Mouse (Mus musculus) forebrain, embryonic 15.5 days (tissue): Measurements from ENCODE around the gene Ier2. TPM values are rescaled to one million over a fixed set of nuclear protein-coding genes. Genes with fewer than 3 reads are reported as not detected.

Source experiments
- ATAC-seq: fragments of 200-750 bp; cut with Nextera tagmentation; replicated peaks from 2 replicates; pipeline ENCODE4 v1.8.0; 2017; ENCODE audit warnings: mild to moderate bottlenecking, moderate TSS enrichment, moderate library complexity
- H3K27ac ChIP-seq: fragments of 300-500 bp; sonication (generic); replicated peaks from 2 replicates; pipeline ENCODE4 v1.5.1; 2015; ENCODE audit warnings: mild to moderate bottlenecking, inconsistent platforms
- H3K27me3 ChIP-seq: fragments of 300-500 bp; sonication (generic); 2 replicates; pipeline ENCODE4 v1.6.1; 2015; ENCODE audit warnings: inconsistent platforms
- H3K36me3 ChIP-seq: fragments of 300-500 bp; sonication (generic); 2 replicates; pipeline ENCODE4 v1.6.1; 2015; ENCODE audit warnings: mild to moderate bottlenecking, inconsistent platforms
- H3K4me1 ChIP-seq: fragments of 300-500 bp; sonication (generic); 2 replicates; pipeline ENCODE4 v1.6.1; 2015; ENCODE audit warnings: inconsistent platforms
- H3K4me2 ChIP-seq: fragments of 300-500 bp; sonication (generic); replicated peaks from 2 replicates; pipeline ENCODE4 v1.6.1; 2015; ENCODE audit warnings: mild to moderate bottlenecking, inconsistent platforms
- H3K4me3 ChIP-seq: fragments of 300-500 bp; sonication (generic); 2 replicates; pipeline ENCODE4 v1.5.1; 2015; ENCODE audit warnings: mild to moderate bottlenecking, inconsistent platforms
- H3K9ac ChIP-seq: fragments of 300-500 bp; sonication (generic); replicated peaks from 2 replicates; pipeline ENCODE4 v1.6.1; 2015; ENCODE audit warnings: mild to moderate bottlenecking, inconsistent platforms
- H3K9me3 ChIP-seq: fragments of 300-500 bp; sonication (generic); 2 replicates; pipeline ENCODE4 v1.6.1; 2016; ENCODE audit warnings: inconsistent platforms
- WGBS: fragments of 180-500 bp; shearing (Covaris S2); methylation state at CpG from one replicate; pipeline ENCODE4 v1.1.7; 2015; ENCODE audit warnings: mixed read lengths; 5-methylcytosine and 5-hydroxymethylcytosine counted together
- polyA plus RNA-seq: library from polyadenylated mRNA; unstranded; fragments of >200 nt; fragmentation: Nextera tagmentation; extraction: Ambion mirVana; gene quantifications from 2 replicates; pipeline ENCODE4 v1.2.1, GENCODE M21; 2015

Ier2 gene
- 26.0 and 33.4 TPM in 2 replicates for polyA plus RNA-seq

DNA sequence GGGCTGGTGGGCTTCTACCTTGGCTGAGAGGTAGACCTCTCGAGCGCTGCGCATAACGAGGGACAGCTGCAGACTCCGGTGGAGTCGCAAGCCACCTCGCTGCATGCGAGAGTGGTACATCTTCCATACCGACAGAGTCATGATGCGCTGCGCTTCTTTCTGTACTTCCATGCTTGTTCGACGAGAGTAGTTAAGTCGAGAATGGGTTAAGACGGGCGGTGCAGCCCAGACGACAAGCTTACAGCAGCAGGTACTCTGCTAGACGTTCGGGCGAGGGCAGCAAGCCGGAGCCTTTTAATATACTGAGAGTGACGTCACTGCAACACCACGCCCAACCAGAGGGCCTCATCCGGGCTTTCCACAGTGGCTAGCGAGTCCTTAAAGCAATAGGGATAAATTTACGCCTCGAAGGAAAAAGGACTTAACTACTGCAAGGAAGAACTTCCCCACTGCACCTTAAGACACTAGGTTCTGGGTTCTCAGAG lies at the start of gene Ier2:
Gene Ier2, minus strand, starts transcription at position 272 of the 485 bp plus-strand sequence.
- under 1% methylated on average over 27 of the region's 27 CpGs for WGBS
- Histone ChIP-seq H3K9ac (peak within 1 kb of the TSS; percentile 74), H3K4me2 (peak within 1 kb of the TSS; percentile 89), H3K27me3 (no peaks in the 10 kb centered on the region), H3K9me3 (no peaks in the 10 kb centered on the region), H3K27ac (peak within 1 kb of the TSS; percentile 91), H3K36me3 (no peaks in the 10 kb centered on the region), H3K4me3 (peak within 1 kb of the TSS; percentile 70), H3K4me1 (peaks cover 50% of the 10 kb centered on the region)
- peak; percentile 84 for ATAC-seq

DNA sequence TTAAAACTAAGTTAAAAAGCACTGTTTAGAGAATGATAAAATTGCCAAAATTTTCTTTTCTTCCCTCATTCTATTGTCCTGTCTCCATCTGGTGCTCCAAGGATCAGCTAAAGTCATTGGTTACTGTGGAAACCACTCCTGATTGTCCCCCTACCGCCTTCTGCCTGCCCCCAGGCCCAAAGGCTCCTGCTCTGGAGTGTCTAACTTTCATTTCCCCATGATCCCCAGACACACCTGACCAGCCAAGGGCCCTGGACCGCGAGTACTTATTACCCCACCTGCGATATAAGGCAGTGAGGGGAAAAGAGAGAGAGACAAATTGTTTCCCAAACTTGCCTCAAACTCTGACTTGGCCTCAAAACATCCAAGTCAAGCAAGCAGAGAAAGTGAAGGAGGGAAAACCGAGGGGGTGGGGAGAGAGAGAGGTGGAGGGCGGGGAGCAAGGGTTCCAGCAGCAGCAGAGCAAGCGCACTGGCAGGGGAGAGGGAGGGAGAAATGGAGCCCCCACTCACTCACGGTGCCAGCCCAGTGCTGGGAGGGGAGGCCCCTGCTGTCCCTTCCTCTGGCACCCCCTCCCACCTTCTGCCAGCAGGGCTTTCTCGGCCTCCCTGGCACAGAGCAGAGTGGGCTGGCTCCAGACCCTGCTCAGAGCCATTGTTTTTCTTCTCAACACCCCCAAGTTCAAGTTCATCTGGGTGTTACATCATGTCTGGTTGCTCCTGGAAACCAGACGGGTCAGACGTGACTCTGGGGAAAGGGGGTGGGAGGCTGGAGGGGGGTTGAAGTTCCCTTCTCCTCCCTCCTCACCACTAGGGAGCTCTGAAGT lies 49.5 kb upstream of the Ier2 start:
- Histone ChIP-seq H3K4me1 (peaks cover 90% of the 10 kb centered on the region), H3K9ac (peak overlapping the region; percentile 31), H3K36me3 (no peaks in the 10 kb centered on the region), H3K27ac (peak overlapping the region; percentile 94), H3K27me3 (peaks cover 5% of the 10 kb centered on the region; the same call in 1 of the 2 replicates), H3K9me3 (no peaks in the 10 kb centered on the region), H3K4me3 (no peak overlapping the region), H3K4me2 (no peak overlapping the region)
- peak; percentile 81 for ATAC-seq
- WGBS, result 7% methylated on average over 9 of the region's 11 CpGs

DNA sequence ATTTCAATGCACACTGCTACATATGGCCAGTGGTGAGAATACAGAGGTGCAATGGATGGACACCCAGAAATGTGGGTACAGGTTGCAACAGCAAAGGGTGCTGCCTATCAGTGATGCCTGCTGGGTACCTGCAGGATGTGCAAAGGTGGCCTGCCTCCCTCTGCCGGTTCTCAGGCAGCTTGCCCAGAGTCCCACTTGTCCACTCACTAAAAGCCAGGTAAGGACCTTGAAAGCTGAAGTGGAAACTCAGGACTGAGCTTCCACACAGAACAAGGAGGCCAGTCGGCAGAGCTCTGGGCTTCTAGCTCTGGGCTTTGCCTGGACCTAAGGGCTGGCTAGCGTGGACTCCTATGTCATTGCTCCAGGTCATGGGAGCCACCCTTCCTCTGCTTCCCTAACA lies 48.7 kb upstream of the Ier2 start:
- no peak for ATAC-seq
- WGBS, result 27% methylated on average over 3 of the region's 3 CpGs
- H3K27ac ChIP-seq, result peak overlapping the region; percentile 94
- no peaks in the 10 kb centered on the region for H3K36me3 ChIP-seq
- H3K4me3 ChIP-seq, result no peak overlapping the region
- peak overlapping the region; percentile 31 for H3K9ac ChIP-seq
- no peaks in the 10 kb centered on the region for H3K9me3 ChIP-seq
- H3K4me1 ChIP-seq, result peaks cover 91% of the 10 kb centered on the region
- H3K4me2 ChIP-seq, result no peak overlapping the region; the same call in 1 of the 2 replicates
- H3K27me3 ChIP-seq, result peaks cover 5% of the 10 kb centered on the region; the same call in 1 of the 2 replicates

DNA sequence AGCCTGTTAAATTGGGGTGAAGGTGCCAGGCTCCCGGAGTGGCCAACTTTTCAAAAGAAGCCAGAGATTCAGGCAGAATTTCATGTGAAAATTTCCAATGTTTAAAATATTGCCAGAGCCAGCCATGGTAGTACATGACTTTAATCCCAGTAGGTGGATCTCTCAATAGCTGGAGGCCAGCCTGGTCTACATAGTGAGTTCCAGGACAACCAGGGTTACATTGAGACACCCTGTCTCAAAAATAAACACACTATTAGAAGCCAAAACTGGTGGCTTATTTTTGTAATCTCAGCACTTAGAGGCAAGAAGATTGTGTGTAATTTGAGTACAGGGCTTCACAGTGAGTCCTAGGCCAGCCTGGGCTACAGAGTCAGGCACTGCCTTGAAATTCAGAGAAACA lies 47.3 kb upstream of the Ier2 start:
- no peak overlapping the region for H3K4me2 ChIP-seq
- WGBS, result 82% methylated on average over 1 of the region's 1 CpGs
- peak overlapping the region; percentile 94 for H3K27ac ChIP-seq
- no peaks in the 10 kb centered on the region for H3K9me3 ChIP-seq
- H3K27me3 ChIP-seq, result peaks cover 5% of the 10 kb centered on the region; the same call in 1 of the 2 replicates
- no peaks in the 10 kb centered on the region for H3K36me3 ChIP-seq
- ATAC-seq, result no peak
- H3K4me1 ChIP-seq, result peaks cover 89% of the 10 kb centered on the region
- no peak overlapping the region for H3K4me3 ChIP-seq
- no peak overlapping the region; the same call in 1 of the 2 replicates for H3K9ac ChIP-seq

DNA sequence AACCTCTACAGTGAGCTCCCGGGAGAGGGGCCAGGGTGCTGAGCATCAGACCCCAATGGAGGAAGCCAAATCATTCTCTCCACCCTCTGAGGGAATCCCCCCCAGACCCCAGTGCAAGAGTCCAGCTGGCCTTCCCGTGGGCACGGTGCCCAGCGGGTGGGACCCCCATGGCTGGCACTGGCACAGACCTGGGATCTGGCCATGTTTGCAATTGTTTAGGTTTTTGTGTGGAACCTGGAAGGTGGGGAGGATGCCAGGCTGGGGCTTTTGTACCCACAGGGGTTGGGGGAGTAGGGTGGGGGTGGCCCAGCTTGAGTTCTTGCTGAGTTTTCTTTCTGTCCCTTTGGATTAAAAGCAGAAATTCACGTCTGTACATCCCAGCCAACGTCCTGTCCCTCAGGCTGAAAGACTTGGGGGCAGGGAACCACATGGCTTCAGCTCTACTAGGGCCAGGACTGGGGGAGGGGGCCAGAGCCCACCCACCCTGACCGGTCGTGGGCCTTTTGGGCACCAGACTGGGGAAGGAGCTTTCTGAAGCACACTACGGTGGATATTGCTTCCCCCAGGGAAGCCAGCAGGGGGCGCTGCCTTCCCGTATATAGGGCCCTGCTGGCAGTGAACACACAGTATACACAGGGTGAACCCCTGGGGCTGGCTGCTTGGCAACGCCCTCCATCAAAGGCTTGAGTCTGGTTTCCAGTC lies 46.3 kb upstream of the Ier2 start:
- WGBS, result 5% methylated on average over 12 of the region's 12 CpGs
- H3K27me3 ChIP-seq, result peaks cover 5% of the 10 kb centered on the region; the same call in 1 of the 2 replicates
- ATAC-seq, result peak; percentile 78

DNA sequence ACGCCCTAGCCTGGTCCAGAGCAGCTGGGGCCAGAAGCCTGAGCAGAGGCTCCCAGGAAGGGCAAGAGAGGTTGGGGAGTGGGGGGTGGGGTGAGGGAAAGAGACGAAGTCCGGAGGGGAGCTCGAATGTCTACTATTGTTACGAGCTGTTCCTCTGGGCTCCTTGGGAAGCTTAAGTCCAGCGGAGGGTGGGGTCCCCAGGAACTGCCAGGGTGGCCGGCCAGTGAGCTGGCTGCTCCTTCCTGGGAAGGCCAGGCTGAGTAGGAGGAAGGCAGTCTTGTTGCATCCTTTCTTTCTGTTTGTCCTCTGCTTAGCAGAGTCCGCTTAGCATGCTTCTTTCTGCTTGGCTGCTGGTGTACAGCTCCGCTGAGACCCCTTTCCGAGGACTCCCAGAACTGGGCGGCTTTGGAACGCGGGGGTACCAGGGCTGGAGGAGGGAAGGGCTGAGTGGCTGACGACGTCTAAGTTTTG lies 45.5 kb upstream of the Ier2 start:
- WGBS, result 7% methylated on average over 15 of the region's 15 CpGs

More for the DNA sequence above, 46.3 kb upstream of the Ier2 start:
- peak overlapping the region; percentile 94 for H3K27ac ChIP-seq
- peaks cover 89% of the 10 kb centered on the region for H3K4me1 ChIP-seq
- no peaks in the 10 kb centered on the region for H3K36me3 ChIP-seq
- H3K9me3 ChIP-seq, result no peaks in the 10 kb centered on the region
- peak overlapping the region; percentile 33 for H3K9ac ChIP-seq
- H3K4me3 ChIP-seq, result 0 out of 2 replicates have a peak overlapping the region, but pooled peaks have one; percentile 1
- 0 out of 2 replicates have a peak overlapping the region, but pooled peaks have one; percentile 16 for H3K4me2 ChIP-seq

DNA sequence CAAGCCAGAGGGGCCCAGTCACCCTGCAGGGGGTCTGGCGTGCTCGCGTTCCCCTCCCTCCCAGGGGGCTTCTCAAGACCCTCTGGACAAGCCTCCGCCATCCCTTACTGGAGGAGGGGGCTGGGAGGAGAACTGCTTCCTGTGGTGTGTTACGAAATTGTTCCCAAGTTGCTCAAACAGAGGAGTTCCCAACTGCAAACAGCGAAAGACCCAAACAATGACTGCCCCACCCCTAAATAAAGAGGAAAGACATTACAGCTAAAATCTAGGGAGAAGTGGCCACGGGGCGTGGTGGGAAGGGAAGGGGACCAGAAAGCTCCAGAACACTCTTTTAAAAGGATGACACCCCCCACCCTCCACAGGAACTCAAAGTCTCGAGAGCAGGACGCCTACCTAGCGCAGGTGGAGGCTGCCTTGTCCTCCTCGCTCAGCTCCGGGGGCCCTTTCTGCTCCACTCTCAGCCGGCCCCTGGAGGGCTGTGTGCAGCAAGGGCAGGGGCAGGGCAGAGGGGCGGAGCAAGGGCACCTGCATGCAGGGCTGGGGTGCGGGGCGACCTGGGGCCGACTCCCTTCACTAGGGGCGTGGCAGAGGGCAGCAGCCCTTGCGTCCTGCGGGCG lies 44.7 kb upstream of the Ier2 start:
- Histone ChIP-seq H3K4me3 (peak overlapping the region; percentile 29), H3K4me1 (peaks cover 76% of the 10 kb centered on the region), H3K9me3 (no peaks in the 10 kb centered on the region), H3K9ac (peak overlapping the region; percentile 48), H3K36me3 (no peaks in the 10 kb centered on the region), H3K27me3 (peaks cover 18% of the 10 kb centered on the region), H3K4me2 (peak overlapping the region; percentile 38), H3K27ac (peak overlapping the region; percentile 94)
- WGBS, result 12% methylated on average over 22 of the region's 22 CpGs
- no peak for ATAC-seq

More for the DNA sequence above, 45.5 kb upstream of the Ier2 start:
- peak overlapping the region; percentile 38 for H3K4me2 ChIP-seq
- H3K36me3 ChIP-seq, result no peaks in the 10 kb centered on the region
- no peak for ATAC-seq
- peaks cover 81% of the 10 kb centered on the region for H3K4me1 ChIP-seq
- peak overlapping the region; percentile 94 for H3K27ac ChIP-seq
- H3K9me3 ChIP-seq, result no peaks in the 10 kb centered on the region
- H3K4me3 ChIP-seq, result peak overlapping the region; percentile 29
- peaks cover 11% of the 10 kb centered on the region for H3K27me3 ChIP-seq
- peak overlapping the region; percentile 48 for H3K9ac ChIP-seq

DNA sequence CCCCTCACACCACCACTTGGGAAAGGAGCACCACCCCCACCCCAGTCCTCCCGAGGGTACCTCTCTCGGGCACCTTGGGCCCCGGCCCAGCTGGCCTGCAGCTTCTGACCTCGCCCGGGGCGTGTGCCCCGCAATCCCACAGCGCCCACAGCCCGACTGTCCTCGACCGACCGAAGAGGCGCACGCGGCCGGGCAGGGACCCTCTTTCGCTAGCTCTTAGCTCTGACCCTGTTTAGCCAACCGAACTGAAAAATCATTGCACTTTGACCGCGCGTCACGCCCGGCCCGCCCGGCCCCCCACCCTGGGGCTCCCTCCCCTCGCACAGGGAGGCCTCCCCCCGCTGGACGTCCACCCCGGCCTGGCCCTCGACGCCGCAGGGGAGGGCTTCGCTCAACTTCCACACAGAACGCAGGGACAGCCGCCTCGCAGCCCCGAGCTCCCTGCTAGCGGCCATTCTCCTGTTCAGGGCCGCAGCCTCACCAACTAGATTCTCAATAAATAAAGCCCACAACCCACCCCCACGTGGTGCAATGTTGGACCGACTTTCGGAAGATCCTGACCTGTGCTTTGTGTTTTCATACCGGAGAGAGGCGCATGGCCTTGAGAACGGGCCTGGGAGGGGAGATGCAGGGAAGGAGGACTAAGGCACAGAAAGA lies 44.1 kb upstream of the Ier2 start:
- Histone ChIP-seq H3K4me3 (peak overlapping the region; percentile 29), H3K27me3 (peaks cover 20% of the 10 kb centered on the region), H3K27ac (peak overlapping the region; percentile 94), H3K9ac (peak overlapping the region; percentile 48), H3K4me1 (peaks cover 73% of the 10 kb centered on the region), H3K9me3 (no peaks in the 10 kb centered on the region), H3K36me3 (no peaks in the 10 kb centered on the region), H3K4me2 (peak overlapping the region; percentile 38)
- WGBS, result 7% methylated on average over 45 of the region's 45 CpGs
- no peak for ATAC-seq

DNA sequence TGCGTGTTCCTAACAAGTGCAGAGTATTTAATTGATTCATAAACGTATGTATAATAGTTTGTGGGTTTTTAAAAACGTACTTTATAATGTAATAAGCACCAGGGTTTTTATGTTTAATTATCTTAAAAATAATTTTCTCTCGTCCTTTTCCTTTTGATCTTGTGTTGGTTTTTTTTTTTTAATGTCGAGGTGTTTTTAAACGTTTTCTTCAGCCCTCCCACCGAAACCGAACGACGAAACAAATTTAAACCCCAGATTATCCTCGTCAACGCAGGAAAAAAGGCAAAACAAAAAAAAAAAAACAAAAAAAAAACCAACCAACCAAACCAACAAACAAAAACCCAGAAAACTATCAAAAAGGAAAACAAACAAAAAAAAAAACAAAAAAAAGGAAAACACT lies 43.3 kb upstream of the Ier2 start:
- WGBS, result 3% methylated on average over 12 of the region's 12 CpGs
- H3K4me1 ChIP-seq, result peaks cover 69% of the 10 kb centered on the region
- no peak for ATAC-seq
- peak overlapping the region; percentile 54 for H3K9ac ChIP-seq
- H3K4me2 ChIP-seq, result peak overlapping the region; percentile 49
- H3K4me3 ChIP-seq, result peak overlapping the region; percentile 29
- peak overlapping the region; percentile 94 for H3K27ac ChIP-seq
- peaks cover 20% of the 10 kb centered on the region for H3K27me3 ChIP-seq
- H3K36me3 ChIP-seq, result no peaks in the 10 kb centered on the region
- H3K9me3 ChIP-seq, result no peaks in the 10 kb centered on the region

DNA sequence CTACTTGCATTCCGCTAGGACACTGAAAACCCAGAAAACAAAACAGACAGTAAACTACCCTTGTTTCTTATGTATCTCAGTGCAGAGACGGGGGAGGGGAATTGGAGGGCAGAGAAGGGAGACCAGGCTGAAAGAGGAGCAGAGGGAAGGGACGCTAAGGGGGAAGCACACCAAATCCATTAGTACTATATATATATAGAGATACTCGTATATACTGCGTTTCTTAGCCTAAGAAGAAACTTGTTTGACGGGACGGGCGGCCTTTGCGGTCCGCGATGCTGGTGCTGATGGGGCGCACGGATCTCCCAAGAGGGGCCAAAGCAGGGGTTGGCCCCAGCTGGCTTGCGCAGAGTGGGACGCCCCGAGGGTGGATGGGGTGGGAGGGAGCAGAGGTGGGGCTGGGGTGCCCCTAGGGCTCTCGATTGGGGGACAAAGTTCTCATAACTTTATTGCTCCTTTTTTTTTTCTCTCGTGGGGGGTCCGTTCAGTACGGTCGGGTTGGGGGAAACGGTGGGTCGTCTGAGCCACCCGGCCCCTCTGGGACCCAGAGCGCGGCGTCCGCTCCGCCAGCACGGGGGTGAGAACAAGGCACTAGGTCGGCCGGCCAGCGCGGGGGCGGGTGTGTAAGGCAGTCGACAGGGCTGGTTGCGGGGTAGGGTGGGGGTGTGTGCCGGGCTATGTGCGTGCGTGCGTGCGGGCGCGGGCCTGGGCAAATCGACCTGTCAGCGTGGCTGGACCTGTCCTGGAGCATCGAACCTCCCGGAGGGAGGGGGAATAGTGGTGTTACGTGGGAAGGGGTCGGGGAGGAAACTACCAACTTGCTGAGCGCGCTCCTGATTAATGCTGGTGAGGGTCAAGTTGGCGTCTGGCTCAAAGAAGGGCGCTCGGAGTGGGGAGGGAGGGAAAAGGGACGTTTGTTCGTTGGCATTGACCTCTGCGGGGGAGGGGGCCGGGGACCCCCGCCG lies 42.5 kb upstream of the Ier2 start:
- Histone ChIP-seq H3K36me3 (no peaks in the 10 kb centered on the region), H3K9ac (peak overlapping the region; percentile 54), H3K4me1 (peaks cover 63% of the 10 kb centered on the region), H3K4me3 (peak overlapping the region; percentile 28), H3K9me3 (no peaks in the 10 kb centered on the region), H3K27me3 (peaks cover 20% of the 10 kb centered on the region), H3K4me2 (peak overlapping the region; percentile 49), H3K27ac (peak overlapping the region; percentile 94)
- no peak for ATAC-seq
- WGBS, result 1% methylated on average over 51 of the region's 61 CpGs
